Mouse (Mus musculus) left cerebral cortex, adult 8-10 months (tissue): ENCODE data around the gene Rplp0. TPM values are rescaled to one million over a fixed set of nuclear protein-coding genes. Genes with fewer than 3 reads are reported as not detected.
"Not testable (repeated sequence)": the region's sequence is repeated elsewhere in the genome, so short reads cannot be mapped to it uniquely, and the experiment has no call there.

ENCODE experiments used
- DNase-seq, 2 experiments: peaks; one replicate each; pipeline ENCODE4 v3.0.0; 2022; ENCODE audit warnings: low spot score in 2 of 2
- total RNA-seq, 4 experiments: library from RNA; stranded (reverse); gene quantifications; 2 replicates each; pipeline ENCODE4 v1.2.4; 2022

Rplp0 gene
- total RNA-seq, 4 experiments from 2014 or later = 188 to 223 (median 203) TPM

DNA sequence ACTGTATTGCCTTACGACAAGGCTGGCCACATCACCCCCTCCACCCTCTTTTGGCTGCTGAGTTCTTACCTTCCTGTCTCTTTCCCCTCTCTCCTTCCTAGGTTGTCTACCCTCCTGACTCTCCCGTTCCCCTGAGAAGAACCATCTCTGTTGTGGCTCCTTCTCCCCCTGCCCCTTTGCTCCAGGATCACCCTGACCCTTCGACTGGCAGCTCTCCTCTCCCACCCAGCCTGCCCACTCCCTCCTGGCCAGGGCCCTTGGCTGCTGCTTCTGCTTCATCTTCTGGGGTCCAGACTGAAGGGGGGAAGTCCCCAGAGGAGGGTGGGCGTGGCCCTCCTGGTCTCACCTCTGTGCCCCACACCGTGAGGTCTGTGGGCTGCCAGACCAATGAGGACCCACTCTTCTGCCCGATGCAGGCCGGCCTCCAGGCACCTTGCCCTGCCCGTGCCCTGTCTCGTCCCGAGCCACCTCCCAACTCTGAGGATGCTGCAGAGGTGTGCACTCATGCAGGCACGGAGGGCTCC, 8.7 kb upstream of the Rplp0 start:
- no peak for DNase-seq

DNA sequence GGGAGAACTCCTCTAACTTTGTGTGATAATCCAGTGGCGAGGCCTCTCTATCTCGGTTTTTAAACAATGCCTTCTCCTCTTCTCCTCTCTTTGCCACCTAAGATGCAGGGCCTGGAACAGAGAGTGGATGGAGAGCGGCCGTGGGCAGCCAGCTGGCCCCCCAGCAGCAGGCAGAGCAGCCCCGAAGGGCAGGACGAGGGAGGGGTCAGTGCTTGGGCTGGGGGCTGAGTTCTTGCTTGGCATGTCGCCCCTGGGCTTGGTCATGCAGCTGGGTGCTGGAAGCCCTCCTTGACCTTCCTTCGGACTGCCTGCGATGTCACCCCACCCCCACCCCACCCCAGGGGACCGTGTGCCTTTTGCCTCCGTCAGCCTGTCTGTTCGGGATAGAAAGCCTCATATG, 7.9 kb upstream of the Rplp0 start:
- no peak for DNase-seq

DNA sequence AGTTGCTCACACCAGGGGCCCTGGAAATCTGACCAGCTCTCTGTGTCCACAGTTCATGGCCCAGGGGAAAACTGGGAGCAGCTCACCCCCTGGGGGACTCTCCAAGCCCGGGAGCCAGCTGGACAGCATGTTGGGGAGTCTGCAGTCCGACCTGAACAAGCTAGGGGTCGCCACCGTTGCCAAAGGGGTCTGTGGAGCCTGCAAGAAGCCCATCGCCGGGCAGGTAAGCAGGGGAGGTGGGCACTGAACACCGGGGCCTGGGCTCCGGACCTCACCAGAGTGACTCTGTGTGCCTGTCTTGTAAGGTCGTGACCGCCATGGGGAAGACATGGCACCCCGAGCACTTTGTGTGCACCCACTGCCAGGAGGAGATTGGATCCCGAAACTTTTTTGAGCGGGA, 7.5 kb upstream of the Rplp0 start:
- DNase-seq = no peak

DNA sequence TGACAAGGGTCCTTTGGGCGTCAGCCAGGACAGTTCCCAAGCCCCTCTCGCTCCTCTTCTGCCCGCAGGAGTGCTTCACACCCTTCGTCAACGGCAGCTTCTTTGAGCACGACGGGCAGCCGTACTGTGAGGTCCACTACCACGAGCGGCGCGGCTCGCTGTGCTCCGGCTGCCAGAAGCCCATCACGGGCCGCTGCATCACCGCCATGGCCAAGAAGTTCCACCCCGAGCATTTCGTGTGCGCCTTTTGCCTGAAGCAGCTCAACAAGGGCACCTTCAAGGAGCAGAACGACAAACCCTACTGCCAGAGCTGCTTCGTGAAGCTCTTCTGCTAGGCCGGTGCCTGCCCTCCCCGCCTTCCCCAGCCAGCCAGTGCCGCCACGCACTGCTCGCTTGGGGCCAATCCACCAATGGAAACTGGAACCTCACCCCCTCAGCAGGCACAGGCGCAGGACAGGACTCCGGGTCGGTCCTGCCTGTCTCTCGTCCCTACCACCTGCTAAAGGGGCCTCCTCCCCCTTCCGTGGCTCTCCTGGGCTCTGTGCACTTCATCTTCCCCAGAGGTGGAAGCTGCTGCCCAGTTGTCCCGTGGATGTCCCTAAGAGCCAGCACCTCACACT, 5.4 kb upstream of the Rplp0 start:
- DNase-seq = no peak

DNA sequence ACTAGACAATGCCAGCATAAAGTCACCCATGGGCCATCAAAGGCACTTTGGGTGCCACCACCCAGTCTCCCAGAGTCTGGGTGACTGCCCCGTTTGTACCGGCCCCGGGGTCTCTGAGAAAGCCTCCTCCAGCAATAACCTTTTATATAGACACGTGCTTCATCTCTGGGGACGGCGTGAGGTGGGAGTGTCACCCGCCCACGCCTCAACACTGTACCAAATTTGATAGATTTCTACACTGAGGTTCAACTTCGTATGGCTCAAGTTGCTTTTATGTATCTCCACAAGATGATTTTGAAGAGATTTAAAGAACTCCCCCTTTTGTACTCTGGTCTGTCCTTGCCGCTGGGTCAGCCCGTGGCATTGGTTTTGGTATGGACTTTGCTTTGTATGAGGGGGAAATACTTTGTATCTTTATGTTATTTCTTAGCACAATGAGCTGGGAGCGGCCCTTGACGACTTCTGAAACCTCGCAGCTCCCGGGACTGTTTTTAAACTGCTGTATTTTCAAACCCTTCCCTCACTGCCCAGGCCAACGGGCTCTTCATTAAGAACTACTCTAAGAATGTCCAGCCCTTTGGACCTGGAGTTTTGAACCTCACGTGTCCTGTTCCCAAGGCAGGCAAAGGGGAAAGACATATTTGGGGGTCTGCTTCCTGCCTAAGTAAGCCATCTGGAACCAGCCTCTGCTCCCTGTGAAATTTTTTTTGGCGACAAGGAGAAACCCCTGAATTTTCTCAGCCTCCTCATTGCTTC, 4.6 kb upstream of the Rplp0 start:
- DNase-seq = no peak

DNA sequence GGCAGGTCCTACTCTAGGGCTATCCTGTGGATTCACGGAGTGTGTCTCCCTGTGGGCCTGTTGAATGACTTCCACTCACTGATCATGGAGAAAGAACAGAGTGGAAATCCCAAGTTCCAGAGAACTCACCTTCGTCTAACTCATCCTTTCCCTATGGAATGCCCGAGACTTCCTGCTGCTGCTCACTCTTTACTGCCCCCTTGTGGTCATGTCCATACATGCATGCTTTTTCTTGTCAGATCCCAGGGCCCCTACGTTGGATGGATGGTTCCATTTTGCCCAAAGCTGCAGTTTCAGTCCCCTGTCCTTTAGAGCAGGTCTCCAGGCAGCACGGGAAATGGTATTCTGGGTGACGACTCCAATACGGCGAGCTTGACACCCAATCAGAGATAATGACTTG, 3.0 kb upstream of the Rplp0 start:
- DNase-seq = peak in 1 of 2 experiments; percentile 41

DNA sequence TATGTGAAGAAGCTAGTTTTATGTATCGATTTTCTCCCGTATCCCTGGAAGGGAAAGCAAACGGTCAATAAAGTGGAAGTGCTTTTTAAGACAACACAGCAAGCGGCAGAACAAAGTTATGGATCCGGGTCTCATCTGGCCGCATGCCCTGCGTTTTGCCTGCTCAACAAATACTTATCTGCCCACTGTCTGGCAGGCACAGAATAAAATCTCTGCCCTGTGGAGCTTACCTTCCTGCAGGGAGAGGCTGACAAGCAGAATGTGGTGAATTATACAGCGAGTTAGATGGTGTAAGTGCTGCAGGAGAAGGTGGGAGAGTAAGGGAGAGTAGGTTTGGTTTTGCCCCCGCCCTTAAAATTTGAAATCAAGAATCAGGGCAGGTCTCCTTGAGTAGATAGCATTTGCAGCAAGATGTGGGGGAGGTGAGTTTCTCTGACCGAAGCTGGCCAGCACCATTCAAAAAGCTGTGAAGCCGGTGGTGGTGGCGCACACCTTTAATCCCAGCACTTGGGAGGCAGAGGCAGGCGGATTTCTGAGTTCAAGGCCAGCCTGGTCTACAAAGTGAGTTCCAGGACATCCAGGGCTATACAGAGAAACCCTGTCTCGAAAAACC, 979 bp upstream of the Rplp0 start:
- no peak for DNase-seq

DNA sequence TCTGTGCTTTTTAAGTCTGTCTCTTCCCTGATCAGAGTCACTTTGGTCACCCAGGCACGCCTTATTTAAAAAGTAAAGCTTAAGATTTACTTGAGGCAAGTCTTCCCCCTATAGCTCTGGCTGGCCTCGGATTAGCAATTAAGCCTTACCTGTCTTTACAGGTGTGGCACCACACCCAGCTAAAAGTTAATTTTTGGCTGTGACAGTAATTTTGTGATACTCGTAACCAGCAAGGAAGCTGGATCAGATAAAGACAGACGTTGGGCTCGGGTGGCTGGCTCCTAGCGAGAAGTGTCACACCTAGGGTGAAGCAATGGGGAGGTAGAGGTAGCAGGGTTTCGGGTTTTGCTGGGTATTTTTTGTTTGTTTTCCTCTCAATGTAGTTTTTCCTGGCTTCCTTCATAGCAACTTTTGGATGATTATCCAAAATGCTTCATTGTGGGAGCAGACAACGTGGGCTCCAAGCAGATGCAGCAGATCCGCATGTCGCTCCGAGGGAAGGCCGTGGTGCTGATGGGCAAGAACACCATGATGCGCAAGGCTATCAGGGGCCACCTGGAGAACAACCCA, 1.2 kb downstream of the Rplp0 start:
- DNase-seq = no peak

DNA sequence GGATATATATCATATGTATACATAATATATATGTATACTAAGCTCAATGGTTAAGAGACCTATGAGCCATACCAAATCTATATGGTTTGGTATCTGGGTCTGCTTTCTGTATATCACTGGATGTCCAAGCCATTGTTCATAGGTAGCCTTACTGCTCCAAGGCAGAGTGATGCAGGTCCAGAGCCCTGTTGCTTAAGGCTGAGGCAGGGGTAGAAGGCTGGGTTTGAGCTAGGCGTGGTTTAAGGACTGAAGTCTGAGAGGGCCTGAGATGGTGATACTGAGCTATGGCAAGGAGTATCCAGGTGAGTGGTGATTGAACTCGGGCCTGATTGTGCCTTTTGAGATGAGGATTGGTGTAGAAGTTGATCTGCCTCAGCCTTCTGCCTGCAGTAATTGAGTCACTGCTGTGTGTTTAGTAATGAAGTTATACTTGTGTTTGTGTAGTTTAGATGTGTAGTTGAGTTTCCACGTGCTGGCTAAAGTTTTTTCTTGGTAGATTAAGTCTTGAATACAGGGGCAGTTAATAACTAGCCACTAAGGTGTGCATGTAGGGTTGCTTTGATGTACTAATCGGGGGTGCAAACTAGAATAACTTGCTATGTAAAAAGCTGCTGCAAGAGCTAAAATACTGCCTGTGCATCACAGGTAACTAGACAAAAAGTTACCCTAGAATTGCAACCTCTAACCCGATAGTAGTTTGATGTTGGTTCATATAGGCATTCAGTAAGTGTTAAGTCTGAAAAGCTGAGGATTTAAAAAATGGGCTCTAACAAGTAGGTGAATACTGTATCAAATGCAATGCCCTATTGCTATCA, 4.7 kb downstream of the Rplp0 start:
- no peak for DNase-seq

DNA sequence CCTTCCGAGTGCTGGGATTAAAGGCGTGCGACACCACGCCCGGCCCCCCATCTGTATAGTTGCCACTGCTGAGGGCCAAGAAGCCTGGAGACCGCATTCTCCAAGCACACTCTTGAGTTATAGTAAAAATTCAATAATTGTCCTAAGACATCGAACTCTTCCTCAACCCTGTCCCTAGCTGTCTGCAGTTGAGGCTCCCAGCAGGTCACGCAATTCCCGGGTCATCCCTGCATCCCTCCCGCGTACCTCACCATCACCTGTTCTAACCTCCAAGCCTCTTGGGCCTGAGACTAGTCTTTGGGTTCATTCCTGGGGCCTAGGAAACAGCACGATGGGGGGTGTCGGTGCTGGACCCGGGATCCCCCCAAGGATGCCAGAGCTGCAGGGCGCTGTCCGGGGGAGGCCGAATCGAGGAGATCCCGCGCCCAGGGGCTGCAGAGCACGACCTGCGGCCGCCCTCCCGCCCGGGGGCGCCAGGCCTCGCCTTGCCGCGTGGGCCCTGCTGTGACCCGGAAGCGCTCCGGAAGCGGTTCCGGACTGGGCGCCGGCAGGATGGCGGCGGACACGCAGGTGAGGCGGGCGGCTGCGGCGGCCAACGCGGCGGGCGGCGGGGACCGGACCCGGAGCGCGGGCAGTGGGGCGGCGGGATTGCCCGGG, 5.6 kb downstream of the Rplp0 start, which contains the start of gene Gcn1l1:
TSS of gene Gcn1l1 (plus strand) at position 518 of the 657 bp plus-strand sequence.
- peak; percentile 57 to 62 for DNase-seq

DNA sequence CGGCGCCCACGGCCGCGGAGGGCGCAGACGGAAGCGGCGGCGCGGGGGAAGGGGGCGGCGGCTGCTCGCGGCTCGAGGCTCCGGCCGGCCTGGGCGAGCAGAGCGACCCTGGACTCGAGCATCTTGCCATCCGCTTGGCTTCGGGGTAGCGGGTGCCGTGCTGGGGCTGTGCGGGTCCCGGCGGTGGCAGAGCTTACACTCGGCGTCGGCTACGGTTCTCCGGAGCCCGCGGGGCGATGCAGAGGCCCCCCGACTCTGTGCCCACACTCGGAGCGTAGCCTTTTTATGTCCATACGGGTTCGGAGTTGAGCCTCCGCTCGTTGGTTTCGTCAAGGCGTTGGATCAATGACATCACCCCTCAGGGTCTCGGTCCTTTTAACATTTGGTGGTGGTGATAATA, 6.1 kb downstream of the Rplp0 start:
- no peak for DNase-seq

DNA sequence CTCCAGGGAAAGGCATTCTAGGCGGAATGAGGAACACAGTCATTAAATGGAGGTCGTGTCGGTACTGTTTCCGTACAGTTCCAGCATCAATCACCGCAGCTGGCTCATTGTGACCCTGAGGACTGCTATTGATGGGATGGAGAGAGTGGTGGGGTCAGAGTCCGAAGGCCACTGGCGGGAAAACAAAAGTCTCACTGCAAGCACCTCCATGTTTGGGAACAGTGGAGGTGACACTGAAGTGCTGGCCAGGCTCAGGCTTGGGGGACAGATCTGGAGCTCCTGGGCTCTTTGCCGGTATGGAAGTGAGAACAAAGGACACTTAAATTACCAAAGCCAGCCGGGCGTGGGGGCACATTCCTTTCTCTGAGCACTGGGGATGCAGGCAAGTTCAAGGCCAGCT, 9.4 kb downstream of the Rplp0 start:
- DNase-seq = no peak

DNA sequence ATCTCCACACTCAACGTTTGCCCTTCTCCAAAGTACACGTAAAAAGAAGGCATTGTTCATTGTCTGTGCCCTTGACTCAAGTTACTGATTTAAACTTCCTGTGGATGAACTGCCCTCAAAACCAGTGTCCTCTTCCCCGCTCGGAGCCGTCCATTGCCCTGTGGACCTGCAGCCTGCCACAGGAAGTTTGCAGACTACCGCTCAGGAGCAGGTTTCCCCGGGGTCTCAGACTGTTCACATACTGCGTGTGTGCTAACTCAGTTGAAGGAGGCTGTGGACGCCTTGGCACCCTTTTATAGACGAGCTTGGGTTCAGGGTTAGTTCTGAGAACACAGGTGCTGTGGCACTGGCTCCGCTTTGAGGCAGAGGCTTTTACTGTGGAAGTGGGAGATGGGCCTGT, 10.0 kb downstream of the Rplp0 start:
- DNase-seq = no peak

DNA sequence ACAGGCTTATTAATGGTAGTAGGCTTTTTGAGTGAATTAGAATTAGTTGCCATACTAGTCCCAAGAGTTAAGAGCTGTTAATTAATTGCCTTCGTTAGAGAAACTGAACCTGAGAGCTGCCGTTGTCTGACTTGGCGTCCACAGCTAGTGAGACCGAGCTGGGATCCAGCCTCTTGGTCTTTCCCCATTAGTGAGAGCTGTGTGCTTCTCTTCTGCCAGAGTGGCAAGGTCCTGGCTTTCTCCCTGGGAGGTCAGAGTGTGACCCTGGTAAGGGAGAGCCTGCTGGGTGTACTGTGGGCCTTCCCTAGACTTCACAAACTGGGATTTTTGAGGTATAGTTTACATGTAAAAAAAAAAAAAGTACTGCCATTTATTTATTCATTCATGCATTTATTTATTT, 10.5 kb downstream of the Rplp0 start:
- no peak for DNase-seq

DNA sequence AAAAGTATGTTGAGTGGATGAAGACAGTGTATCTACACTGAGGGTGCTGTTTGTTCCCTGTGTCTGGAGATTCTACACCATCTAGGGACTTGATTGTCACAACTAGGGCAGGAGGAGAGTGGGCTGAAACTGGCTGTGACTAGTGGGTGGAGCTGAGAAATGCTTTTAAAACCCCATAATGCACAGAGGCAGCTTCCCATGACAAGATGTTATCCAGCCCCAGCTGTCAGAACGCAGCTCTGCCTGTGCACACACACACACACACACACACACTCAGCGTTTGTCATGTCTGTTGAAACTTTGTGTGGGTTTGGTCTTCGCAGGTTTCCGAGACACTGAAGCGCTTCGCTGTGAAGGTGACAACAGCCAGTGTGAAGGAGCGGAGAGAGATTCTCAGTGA, 11.8 kb downstream of the Rplp0 start:
- peak in 1 of 2 experiments; percentile 86 for DNase-seq

DNA sequence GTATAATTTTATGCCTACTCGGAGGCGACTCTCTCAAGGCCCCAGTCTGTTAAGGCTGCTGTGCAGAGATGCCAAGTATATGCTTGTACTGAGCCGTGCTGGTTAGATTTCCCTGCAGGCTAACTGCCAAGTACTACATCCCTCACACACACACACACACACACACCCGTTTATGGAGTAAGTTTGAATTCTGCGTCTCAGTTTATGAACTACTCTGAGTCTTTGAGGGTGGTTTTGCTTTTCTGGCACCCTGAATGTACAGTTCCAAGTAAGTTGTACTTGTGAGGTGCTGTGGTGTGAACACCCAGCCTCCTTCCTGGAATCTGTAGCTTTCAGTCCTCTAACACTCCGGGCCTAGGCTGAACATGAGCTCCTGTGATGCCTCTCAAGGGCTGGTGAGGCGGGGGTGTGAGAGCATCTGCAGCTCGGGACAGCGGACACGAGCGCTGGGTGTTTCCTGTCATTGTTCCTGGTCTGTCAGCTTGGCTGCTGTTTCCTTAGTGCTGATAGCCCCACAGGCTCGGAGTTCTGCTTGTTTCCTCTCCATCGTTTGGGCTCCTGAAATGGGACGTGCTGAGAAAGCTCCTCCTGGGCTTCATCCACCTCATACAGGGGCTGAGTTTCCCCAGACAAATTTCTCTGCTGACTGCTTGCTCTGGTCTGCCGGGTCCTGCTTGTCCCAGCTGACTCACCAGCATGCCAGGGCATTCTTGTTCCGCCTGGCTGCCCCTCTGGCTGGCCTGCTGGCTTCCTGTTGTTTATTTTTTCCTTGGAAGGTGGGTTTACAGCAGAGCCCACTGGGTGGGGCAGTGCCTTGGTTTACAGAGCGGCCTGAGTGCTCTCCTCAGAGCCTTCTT, 13.6 kb downstream of the Rplp0 start:
- DNase-seq = no peak

DNA sequence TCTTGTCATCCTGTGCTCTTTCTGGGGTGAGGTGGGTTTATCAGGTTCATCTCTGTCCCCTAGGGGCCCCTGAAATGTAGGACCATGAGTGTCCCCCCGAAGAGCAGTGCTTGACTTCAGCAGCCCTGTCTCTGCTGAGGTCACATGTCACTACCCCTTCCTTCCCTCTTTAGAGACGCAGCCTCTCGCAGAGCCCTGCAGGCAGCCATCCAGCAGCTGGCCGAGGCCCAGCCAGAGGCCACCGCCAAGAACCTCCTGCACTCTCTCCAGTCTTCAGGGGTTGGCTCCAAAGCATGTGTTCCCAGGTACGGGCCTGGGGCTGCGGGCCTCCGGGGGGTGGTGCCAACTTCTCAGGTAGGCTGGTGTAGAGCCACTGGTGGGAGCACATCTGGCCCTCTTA, 15.7 kb downstream of the Rplp0 start:
- DNase-seq = no peak

DNA sequence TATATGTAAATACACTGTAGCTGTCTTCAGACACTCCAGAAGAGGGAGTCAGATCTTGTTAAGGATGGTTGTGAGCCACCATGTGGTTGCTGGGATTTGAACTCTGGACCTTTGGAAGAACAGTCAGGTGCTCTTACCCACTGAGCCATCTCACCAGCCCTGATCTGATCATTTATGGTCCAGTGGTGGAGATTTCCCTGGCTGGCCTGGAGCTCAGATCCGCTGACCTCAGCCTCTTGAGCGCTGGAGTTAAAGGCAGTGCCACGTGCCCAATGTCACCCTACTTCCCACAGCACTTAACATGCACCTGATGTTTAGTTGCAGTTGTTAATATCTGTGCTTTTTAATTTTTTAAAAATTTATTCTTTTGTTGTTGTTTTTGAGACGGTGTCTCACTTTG, 18.4 kb downstream of the Rplp0 start:
- not testable (repeated sequence) for DNase-seq

DNA sequence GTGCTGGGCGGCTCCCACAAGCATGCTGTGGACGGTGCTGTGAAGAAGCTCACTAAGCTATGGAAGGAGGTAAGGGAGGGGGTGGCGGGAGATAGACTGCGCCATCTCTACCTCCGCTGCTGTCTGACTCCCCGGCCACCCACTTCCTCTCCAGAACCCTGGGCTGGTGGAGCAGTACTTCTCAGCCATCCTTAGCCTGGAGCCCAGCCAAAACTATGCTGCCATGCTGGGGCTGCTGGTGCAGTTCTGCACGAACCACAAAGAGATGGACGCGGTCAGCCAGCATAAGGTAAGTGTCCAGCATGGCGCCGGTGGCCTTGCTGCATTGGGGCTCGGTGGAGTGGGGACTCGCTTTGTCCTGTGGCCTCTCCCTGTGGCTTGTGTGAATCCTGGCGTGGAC, 19.7 kb downstream of the Rplp0 start:
- DNase-seq = no peak

DNA sequence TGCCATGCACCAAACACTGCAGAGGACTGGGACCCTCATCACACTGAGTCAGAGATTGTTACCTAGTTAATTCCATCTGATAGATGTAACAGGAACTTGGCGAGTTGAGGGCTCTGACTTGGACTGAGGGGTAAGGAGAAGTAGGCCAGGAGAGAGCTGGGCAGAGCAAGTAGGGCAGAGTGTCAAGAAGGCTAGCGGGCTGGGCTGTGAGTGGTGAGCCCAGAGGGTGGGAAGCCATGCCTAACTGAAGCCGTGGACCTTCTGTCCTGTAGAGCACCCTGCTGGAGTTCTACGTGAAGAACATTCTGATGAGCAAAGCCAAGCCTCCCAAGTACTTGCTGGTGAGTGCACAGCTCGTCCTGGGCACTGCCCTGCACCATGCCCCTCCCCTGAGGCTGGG, 20.1 kb downstream of the Rplp0 start:
- DNase-seq = no peak
